Mouse (Mus musculus) intestine, embryonic 16.5 days (tissue): ENCODE results near the gene Gbx1. TPM values are rescaled to one million over a fixed set of nuclear protein-coding genes. Genes with fewer than 3 reads are reported as not detected.

Experiments used
- ATAC-seq: fragments of 200-750 bp; cut with Nextera tagmentation; 2 replicates; pipeline ENCODE4 v1.8.0; 2017; ENCODE audit warnings: moderate TSS enrichment, moderate library complexity
- H3K27ac ChIP-seq: fragments of 300-500 bp; sonication (generic); 2 replicates; pipeline ENCODE4 v1.5.1; 2014; ENCODE audit warnings: mild to moderate bottlenecking, low read length
- H3K27me3 ChIP-seq: fragments of 300-500 bp; sonication (generic); replicated peaks from 2 replicates; pipeline ENCODE4 v1.6.1; 2014; ENCODE audit warnings: low read length, control low read depth, mixed read lengths; ENCODE audit not compliant: control insufficient read depth, insufficient read depth
- H3K36me3 ChIP-seq: fragments of 300-500 bp; sonication (generic); 2 replicates; pipeline ENCODE4 v1.6.1; 2014; ENCODE audit warnings: low read length, control low read depth; ENCODE audit not compliant: control insufficient read depth, insufficient read depth
- H3K4me1 ChIP-seq: fragments of 300-500 bp; sonication (generic); 2 replicates; pipeline ENCODE4 v1.6.1; 2014; ENCODE audit warnings: low read length, control low read depth, mixed read lengths; ENCODE audit not compliant: control insufficient read depth, insufficient read depth
- H3K4me2 ChIP-seq: fragments of 300-500 bp; sonication (generic); 2 replicates; pipeline ENCODE4 v1.6.1; 2014; ENCODE audit warnings: low read depth, low read length, control low read depth
- H3K4me3 ChIP-seq: fragments of 300-500 bp; sonication (generic); 2 replicates; pipeline ENCODE4 v1.5.1; 2014; ENCODE audit warnings: mild to moderate bottlenecking, low read length
- H3K9ac ChIP-seq: fragments of 300-500 bp; sonication (generic); 2 replicates; pipeline ENCODE4 v1.6.1; 2014; ENCODE audit warnings: low read depth, low read length
- H3K9me3 ChIP-seq: fragments of 300-500 bp; sonication (generic); 2 replicates; pipeline ENCODE4 v1.6.1; 2016; ENCODE audit warnings: low read length, control low read depth; ENCODE audit not compliant: control insufficient read depth
- WGBS: fragments of 180-500 bp; shearing (Covaris S2); extraction: QIAGEN DNeasy Blood & Tissue Kit; methylation state at CpG from one replicate; pipeline ENCODE4 v1.1.7; 2014; 5-methylcytosine and 5-hydroxymethylcytosine counted together
- polyA plus RNA-seq: library from polyadenylated mRNA; unstranded; fragments of >200 nt; fragmentation: Nextera tagmentation; extraction: Ambion mirVana; gene quantifications from 2 replicates; pipeline ENCODE4 v1.2.1, GENCODE M21; 2015

The Gbx1 gene
- polyA plus RNA-seq, 1 experiment from 2014 or later, result 0.04 TPM

GRCm38 (mm10) chr5:24486738-24487137 is 40.3 kb downstream of the Gbx1 start:
- Histone ChIP-seq H3K4me3 (no peak overlapping the region), H3K4me1 (peaks cover 14% of the 10 kb centered on the region), H3K27me3 (no peaks in the 10 kb centered on the region), H3K9me3 (no peaks in the 10 kb centered on the region), H3K27ac (no peak overlapping the region), H3K36me3 (peaks cover 6% of the 10 kb centered on the region), H3K4me2 (no peak overlapping the region), H3K9ac (no peak overlapping the region)
- ATAC-seq, result no peak
- 90% methylated on average over 5 of the region's 5 CpGs for WGBS

- ATAC-seq, result no peak
- H3K27ac ChIP-seq, result no peak overlapping the region
- H3K9me3 ChIP-seq, result no peaks in the 10 kb centered on the region
- no peak overlapping the region for H3K4me3 ChIP-seq
- H3K4me1 ChIP-seq, result peaks cover 14% of the 10 kb centered on the region
- H3K4me2 ChIP-seq, result no peak overlapping the region
- peaks cover 6% of the 10 kb centered on the region for H3K36me3 ChIP-seq
- H3K27me3 ChIP-seq, result no peaks in the 10 kb centered on the region
- 2% methylated on average over 8 of the region's 8 CpGs for WGBS
- no peak overlapping the region for H3K9ac ChIP-seq
Observed at GRCm38 (mm10) chr5:24486097-24486496, 40.9 kb downstream of the Gbx1 start.

GRCm38 (mm10) chr5:24484963-24485362 is 42.0 kb downstream of the Gbx1 start:
- ATAC-seq, result no peak
- Histone ChIP-seq H3K4me2 (no peak overlapping the region), H3K27ac (no peak overlapping the region), H3K9ac (no peak overlapping the region), H3K27me3 (no peaks in the 10 kb centered on the region), H3K4me1 (peaks cover 14% of the 10 kb centered on the region), H3K9me3 (no peaks in the 10 kb centered on the region), H3K36me3 (peaks cover 7% of the 10 kb centered on the region), H3K4me3 (no peak overlapping the region)
- WGBS, result 48% methylated on average over 22 of the region's 22 CpGs

- Histone ChIP-seq H3K27ac (peak overlapping the region; percentile 74), H3K4me2 (peak overlapping the region; percentile 23), H3K4me3 (no peak overlapping the region), H3K27me3 (no peaks in the 10 kb centered on the region), H3K9me3 (no peaks in the 10 kb centered on the region), H3K9ac (peak overlapping the region; percentile 52), H3K4me1 (peaks cover 14% of the 10 kb centered on the region), H3K36me3 (peaks cover 13% of the 10 kb centered on the region)
- peak; percentile 62 for ATAC-seq
- WGBS, result 23% methylated on average over 11 of the region's 11 CpGs
Observed at GRCm38 (mm10) chr5:24483326-24483725, 43.7 kb downstream of the Gbx1 start.

- H3K4me2 ChIP-seq, result peak overlapping the region; percentile 23
- H3K36me3 ChIP-seq, result peaks cover 16% of the 10 kb centered on the region
- peak overlapping the region; percentile 74 for H3K27ac ChIP-seq
- H3K27me3 ChIP-seq, result no peaks in the 10 kb centered on the region
- H3K4me1 ChIP-seq, result peaks cover 14% of the 10 kb centered on the region
- H3K9me3 ChIP-seq, result no peaks in the 10 kb centered on the region
- peak overlapping the region; percentile 8; the same call in 1 of the 2 replicates for H3K4me3 ChIP-seq
- peak overlapping the region; percentile 52 for H3K9ac ChIP-seq
- ATAC-seq, result peak; percentile 81
- whole genome bisulfite sequencing, result 44% methylated on average over 41 of the region's 41 CpGs
Observed at GRCm38 (mm10) chr5:24482247-24483079, 44.5 kb downstream of the Gbx1 start.

GRCm38 (mm10) chr5:24481647-24482046 is 45.4 kb downstream of the Gbx1 start:
- 12% methylated on average over 4 of the region's 4 CpGs for WGBS
- Histone ChIP-seq H3K4me2 (no peak overlapping the region), H3K4me1 (peaks cover 14% of the 10 kb centered on the region), H3K27me3 (no peaks in the 10 kb centered on the region), H3K27ac (no peak overlapping the region), H3K36me3 (peaks cover 16% of the 10 kb centered on the region), H3K9me3 (no peaks in the 10 kb centered on the region), H3K9ac (no peak overlapping the region), H3K4me3 (no peak overlapping the region)
- ATAC-seq, result peak; percentile 40

GRCm38 (mm10) chr5:24477909-24478308 is 49.1 kb downstream of the Gbx1 start:
- Histone ChIP-seq H3K36me3 (peaks cover 15% of the 10 kb centered on the region; the same call in 1 of the 2 replicates), H3K4me2 (no peak overlapping the region), H3K27me3 (peaks cover 6% of the 10 kb centered on the region; the same call in 1 of the 2 replicates), H3K9ac (no peak overlapping the region), H3K4me3 (no peak overlapping the region), H3K27ac (no peak overlapping the region), H3K4me1 (peaks cover 39% of the 10 kb centered on the region), H3K9me3 (no peaks in the 10 kb centered on the region)
- no peak for ATAC-seq
- WGBS, result 83% methylated on average over 9 of the region's 9 CpGs

- H3K27me3 ChIP-seq, result peaks cover 6% of the 10 kb centered on the region; the same call in 1 of the 2 replicates
- H3K36me3 ChIP-seq, result peaks cover 13% of the 10 kb centered on the region; the same call in 1 of the 2 replicates
- no peak overlapping the region for H3K27ac ChIP-seq
- WGBS, result 52% methylated on average over 6 of the region's 6 CpGs
- H3K4me3 ChIP-seq, result peak overlapping the region; percentile 48
- peaks cover 35% of the 10 kb centered on the region for H3K4me1 ChIP-seq
- ATAC-seq, result peak; percentile 41
- no peaks in the 10 kb centered on the region for H3K9me3 ChIP-seq
- H3K9ac ChIP-seq, result no peak overlapping the region
- H3K4me2 ChIP-seq, result peak overlapping the region; percentile 85
Observed at GRCm38 (mm10) chr5:24475476-24476241, 51.3 kb downstream of the Gbx1 start.

- H3K27ac ChIP-seq, result no peak overlapping the region
- H3K9ac ChIP-seq, result peak overlapping the region; percentile 66
- H3K4me1 ChIP-seq, result peaks cover 35% of the 10 kb centered on the region
- H3K27me3 ChIP-seq, result peaks cover 6% of the 10 kb centered on the region; the same call in 1 of the 2 replicates
- 6% methylated on average over 66 of the region's 67 CpGs for WGBS
- peaks cover 11% of the 10 kb centered on the region; the same call in 1 of the 2 replicates for H3K36me3 ChIP-seq
- peak overlapping the region; percentile 48 for H3K4me3 ChIP-seq
- H3K9me3 ChIP-seq, result no peaks in the 10 kb centered on the region
- H3K4me2 ChIP-seq, result peak overlapping the region; percentile 85
- ATAC-seq, result peak; percentile 37
Observed at GRCm38 (mm10) chr5:24474723-24475261, 52.2 kb downstream of the Gbx1 start.
